Mouse (Mus musculus) kidney, embryonic 14.5 days (tissue): ENCODE results near the gene Rdm1. TPM values are rescaled to one million over a fixed set of nuclear protein-coding genes. Genes with fewer than 3 reads are reported as not detected.

ENCODE experiments used
- ATAC-seq: fragments of 200-750 bp; cut with Nextera tagmentation; 2 replicates; pipeline ENCODE4 v1.8.0; 2017; ENCODE audit warnings: moderate number of reproducible peaks, mild to moderate bottlenecking, moderate TSS enrichment, moderate library complexity; ENCODE audit not compliant: low FRiP score, low TSS enrichment
- H3K27ac ChIP-seq: fragments of 300-500 bp; sonication (generic); 2 replicates; pipeline ENCODE4 v1.5.1; 2014; ENCODE audit warnings: low read depth, mild to moderate bottlenecking, low read length, moderate library complexity, mixed read lengths
- H3K27me3 ChIP-seq: fragments of 300-500 bp; sonication (generic); 2 replicates; pipeline ENCODE4 v1.6.1; 2014; ENCODE audit warnings: mild to moderate bottlenecking, low read length; ENCODE audit not compliant: control insufficient read depth, insufficient read depth
- H3K36me3 ChIP-seq: fragments of 300-500 bp; sonication (generic); 2 replicates; pipeline ENCODE4 v1.6.1; 2014; ENCODE audit warnings: low read length, mixed read lengths; ENCODE audit not compliant: control insufficient read depth, insufficient read depth
- H3K4me1 ChIP-seq: fragments of 300-500 bp; sonication (generic); 2 replicates; pipeline ENCODE4 v1.6.1; 2014; ENCODE audit warnings: low read length, mixed read lengths; ENCODE audit not compliant: control insufficient read depth, insufficient read depth
- H3K4me2 ChIP-seq: fragments of 300-500 bp; sonication (generic); replicated peaks from 2 replicates; pipeline ENCODE4 v1.6.1; 2014; ENCODE audit warnings: low read depth, mild to moderate bottlenecking, low read length
- H3K4me3 ChIP-seq: fragments of 300-500 bp; sonication (generic); 2 replicates; pipeline ENCODE4 v1.5.1; 2014; ENCODE audit warnings: mild to moderate bottlenecking, low read length
- H3K9ac ChIP-seq: fragments of 300-500 bp; sonication (generic); 2 replicates; pipeline ENCODE4 v1.6.1; 2014; ENCODE audit warnings: low read depth, mild to moderate bottlenecking, low read length, moderate library complexity
- H3K9me3 ChIP-seq: fragments of 300-500 bp; sonication (generic); 2 replicates; pipeline ENCODE4 v1.6.1; 2016; ENCODE audit warnings: low read length; ENCODE audit not compliant: control insufficient read depth
- WGBS: fragments of 180-500 bp; shearing (Covaris S2); extraction: QIAGEN DNeasy Blood & Tissue Kit; methylation state at CpG from one replicate; pipeline ENCODE4 v1.1.7; 2014; 5-methylcytosine and 5-hydroxymethylcytosine counted together
- polyA plus RNA-seq: library from polyadenylated mRNA; unstranded; fragments of >200 nt; fragmentation: Nextera tagmentation; extraction: Ambion mirVana; gene quantifications from 2 replicates; pipeline ENCODE4 v1.2.1, GENCODE M21; 2014

Rdm1 gene
- polyA plus RNA-seq, 1 experiment from 2014 or later: 31.6 TPM

GRCm38 (mm10) chr11:101668546-101669261 lies 41.7 kb downstream of the Rdm1 start:
- Histone ChIP-seq H3K4me1 (peaks cover 16% of the 10 kb centered on the region), H3K27me3 (peaks cover 6% of the 10 kb centered on the region; the same call in 1 of the 2 replicates), H3K27ac (peak overlapping the region; percentile 37; the same call in 1 of the 2 replicates), H3K9ac (no peak overlapping the region), H3K4me2 (no peak overlapping the region), H3K36me3 (no peaks in the 10 kb centered on the region), H3K4me3 (no peak overlapping the region), H3K9me3 (no peaks in the 10 kb centered on the region)
- 0 out of 2 replicates have a peak, but pooled peaks have one; percentile 18 for ATAC-seq
- 15% methylated on average over 13 of the region's 13 CpGs for WGBS

GRCm38 (mm10) chr11:101670334-101670733 lies 43.3 kb downstream of the Rdm1 start:
- Histone ChIP-seq H3K9ac (no peak overlapping the region), H3K27ac (no peak overlapping the region), H3K4me3 (no peak overlapping the region), H3K4me1 (peaks cover 16% of the 10 kb centered on the region), H3K27me3 (peaks cover 6% of the 10 kb centered on the region; the same call in 1 of the 2 replicates), H3K4me2 (no peak overlapping the region), H3K36me3 (no peaks in the 10 kb centered on the region), H3K9me3 (no peaks in the 10 kb centered on the region)
- ATAC-seq: no peak
- WGBS: 72% methylated on average over 1 of the region's 1 CpGs

GRCm38 (mm10) chr11:101671255-101671654 lies 44.3 kb downstream of the Rdm1 start:
- H3K27ac ChIP-seq: no peak overlapping the region
- H3K4me3 ChIP-seq: no peak overlapping the region
- WGBS: 73% methylated on average over 4 of the region's 4 CpGs
- peaks cover 16% of the 10 kb centered on the region for H3K4me1 ChIP-seq
- no peaks in the 10 kb centered on the region for H3K9me3 ChIP-seq
- H3K4me2 ChIP-seq: no peak overlapping the region
- H3K9ac ChIP-seq: no peak overlapping the region
- H3K36me3 ChIP-seq: no peaks in the 10 kb centered on the region
- ATAC-seq: no peak
- H3K27me3 ChIP-seq: peaks cover 6% of the 10 kb centered on the region; the same call in 1 of the 2 replicates

- H3K4me2 ChIP-seq: peak overlapping the region; percentile 10; the same call in 1 of the 2 replicates
- peak; percentile 67 for ATAC-seq
These were observed 46.1 kb downstream of the Rdm1 start for GRCm38 (mm10) chr11:101673010-101673642.

GRCm38 (mm10) chr11:101674106-101674505 lies 47.1 kb downstream of the Rdm1 start:
- no peak overlapping the region for H3K9ac ChIP-seq
- H3K27me3 ChIP-seq: no peaks in the 10 kb centered on the region
- H3K4me2 ChIP-seq: no peak overlapping the region
- ATAC-seq: no peak
- H3K4me1 ChIP-seq: peaks cover 9% of the 10 kb centered on the region
- H3K9me3 ChIP-seq: no peaks in the 10 kb centered on the region
- H3K27ac ChIP-seq: no peak overlapping the region
- WGBS: 91% methylated on average over 5 of the region's 5 CpGs
- no peaks in the 10 kb centered on the region for H3K36me3 ChIP-seq
- H3K4me3 ChIP-seq: no peak overlapping the region

More at GRCm38 (mm10) chr11:101673010-101673642, 46.1 kb downstream of the Rdm1 start:
- H3K27ac ChIP-seq: peak overlapping the region; percentile 69; the same call in 1 of the 2 replicates
- H3K9ac ChIP-seq: no peak overlapping the region
- H3K9me3 ChIP-seq: no peaks in the 10 kb centered on the region
- H3K36me3 ChIP-seq: no peaks in the 10 kb centered on the region
- H3K4me1 ChIP-seq: peaks cover 14% of the 10 kb centered on the region
- WGBS: 11% methylated on average over 16 of the region's 16 CpGs
- no peaks in the 10 kb centered on the region for H3K27me3 ChIP-seq
- H3K4me3 ChIP-seq: no peak overlapping the region

GRCm38 (mm10) chr11:101675349-101675748 lies 48.4 kb downstream of the Rdm1 start:
- Histone ChIP-seq H3K27ac (no peak overlapping the region), H3K4me1 (peaks cover 9% of the 10 kb centered on the region), H3K27me3 (no peaks in the 10 kb centered on the region), H3K9ac (no peak overlapping the region), H3K36me3 (no peaks in the 10 kb centered on the region), H3K4me2 (no peak overlapping the region), H3K9me3 (no peaks in the 10 kb centered on the region), H3K4me3 (no peak overlapping the region)
- 87% methylated on average over 4 of the region's 4 CpGs for WGBS
- no peak for ATAC-seq

GRCm38 (mm10) chr11:101677655-101678054 lies 50.7 kb downstream of the Rdm1 start:
- Histone ChIP-seq H3K4me2 (no peak overlapping the region), H3K27me3 (no peaks in the 10 kb centered on the region), H3K4me3 (no peak overlapping the region), H3K27ac (no peak overlapping the region), H3K9ac (no peak overlapping the region), H3K9me3 (no peaks in the 10 kb centered on the region), H3K4me1 (peaks cover 9% of the 10 kb centered on the region), H3K36me3 (no peaks in the 10 kb centered on the region)
- no peak for ATAC-seq
- WGBS: 86% methylated on average over 12 of the region's 12 CpGs

- Histone ChIP-seq H3K4me3 (no peak overlapping the region), H3K4me2 (no peak overlapping the region), H3K9ac (no peak overlapping the region), H3K9me3 (no peaks in the 10 kb centered on the region), H3K4me1 (no peaks in the 10 kb centered on the region; the same call in 1 of the 2 replicates), H3K36me3 (no peaks in the 10 kb centered on the region), H3K27ac (no peak overlapping the region), H3K27me3 (no peaks in the 10 kb centered on the region)
- no peak for ATAC-seq
- WGBS: 30% methylated on average over 5 of the region's 5 CpGs
These were observed 51.8 kb downstream of the Rdm1 start for GRCm38 (mm10) chr11:101678770-101679169.

- 43% methylated on average over 5 of the region's 7 CpGs for WGBS
- no peaks in the 10 kb centered on the region for H3K36me3 ChIP-seq
- no peak overlapping the region for H3K27ac ChIP-seq
These were observed 52.9 kb downstream of the Rdm1 start for GRCm38 (mm10) chr11:101679907-101680306.

More at GRCm38 (mm10) chr11:101679907-101680306, 52.9 kb downstream of the Rdm1 start:
- H3K27me3 ChIP-seq: no peaks in the 10 kb centered on the region
- no peak overlapping the region for H3K9ac ChIP-seq
- H3K4me2 ChIP-seq: no peak overlapping the region
- no peaks in the 10 kb centered on the region for H3K9me3 ChIP-seq
- ATAC-seq: no peak
- H3K4me1 ChIP-seq: no peaks in the 10 kb centered on the region
- no peak overlapping the region for H3K4me3 ChIP-seq
